Mouse (Mus musculus): ENCODE measurements around the gene Acsl6. TPM values are rescaled to one million over a fixed set of nuclear protein-coding genes. Genes with fewer than 3 reads are reported as not detected.
A peak's percentile ranks its signal among the peaks of the same experiment; 100 is the strongest.
"Not testable (repeated sequence)": the region's sequence is repeated elsewhere in the genome, so short reads cannot be mapped to it uniquely, and the experiment has no call there.

Acsl6 gene
- not detected for polyA plus RNA-seq (2017; shearing (Covaris generic))

GRCm38 (mm10) chr11:54303728-54304470 is at the start of gene Acsl6:
Acsl6 (plus strand) TSS chr11:54303798.
- peak; percentile 36 for ATAC-seq

GRCm38 (mm10) chr11:54254114-54254513 is 49.5 kb upstream of the Acsl6 start:
- ATAC-seq: no peak

GRCm38 (mm10) chr11:54256624-54257376 is 46.8 kb upstream of the Acsl6 start:
- no peak for ATAC-seq

GRCm38 (mm10) chr11:54263405-54264031 is 40.1 kb upstream of the Acsl6 start:
- no peak for ATAC-seq

GRCm38 (mm10) chr11:54264542-54264941 is 39.1 kb upstream of the Acsl6 start:
- no peak for ATAC-seq

- no peak for ATAC-seq
Observed at GRCm38 (mm10) chr11:54267177-54267576, 36.4 kb upstream of the Acsl6 start, which contains the start of gene Il3. Il3 (minus strand) TSS chr11:54267277.

GRCm38 (mm10) chr11:54269191-54269896 is 34.3 kb upstream of the Acsl6 start:
- no peak for ATAC-seq

GRCm38 (mm10) chr11:54271437-54271949 is 32.1 kb upstream of the Acsl6 start:
- ATAC-seq: no peak

- no peak for ATAC-seq
Observed at GRCm38 (mm10) chr11:54287821-54288453, 15.7 kb upstream of the Acsl6 start.

GRCm38 (mm10) chr11:54292163-54292562 is 11.4 kb upstream of the Acsl6 start:
- no peak for ATAC-seq

- ATAC-seq: no peak
Observed at GRCm38 (mm10) chr11:54293980-54294807, 9.4 kb upstream of the Acsl6 start.

- ATAC-seq: no peak
Observed at GRCm38 (mm10) chr11:54295971-54296370, 7.6 kb upstream of the Acsl6 start.

- ATAC-seq: no peak
Observed at GRCm38 (mm10) chr11:54296734-54297133, 6.9 kb upstream of the Acsl6 start.

- ATAC-seq: not testable (repeated sequence)
Observed at GRCm38 (mm10) chr11:54297471-54297870, 6.1 kb upstream of the Acsl6 start.

- no peak for ATAC-seq
Observed at GRCm38 (mm10) chr11:54298777-54299176, 4.8 kb upstream of the Acsl6 start.

- no peak for ATAC-seq
Observed at GRCm38 (mm10) chr11:54301994-54302393, 1.6 kb upstream of the Acsl6 start.

GRCm38 (mm10) chr11:54302606-54303005 is 992 bp upstream of the Acsl6 start:
- no peak for ATAC-seq

GRCm38 (mm10) chr11:54303076-54303727 is 396 bp upstream of the Acsl6 start:
- ATAC-seq: no peak

GRCm38 (mm10) chr11:54304471-54304873 is 874 bp downstream of the Acsl6 start:
- no peak for ATAC-seq

- no peak for ATAC-seq
Observed at GRCm38 (mm10) chr11:54305331-54305730, 1.7 kb downstream of the Acsl6 start.
